Mouse (Mus musculus): ENCODE data around the gene Zic1.

DNA sequence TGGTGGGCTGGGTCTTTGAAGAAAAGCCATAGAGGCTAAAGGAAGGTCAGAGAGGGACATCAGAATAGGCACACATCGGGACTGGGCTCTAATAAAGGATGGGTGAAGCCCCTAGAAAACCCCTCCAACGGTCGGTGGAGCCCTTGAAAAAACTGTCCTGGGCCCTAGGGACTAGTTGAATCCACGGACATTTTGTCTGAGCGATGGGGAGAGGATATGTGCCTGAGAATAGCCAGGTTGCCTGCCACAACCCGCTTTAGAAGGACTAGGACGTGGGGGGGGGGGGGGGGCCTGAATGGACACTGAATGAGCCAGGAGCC, 10.4 kb downstream of the Zic1 start:
- TF ChIP-seq GATA1 (IDR thresholded peaks at IDR 0.05; ENCODE audit: borderline replicate concordance, low read length): no peak
- TF ChIP-seq FLI1 (IDR thresholded peaks at IDR 0.05; ENCODE audit: low read length): no peak

Measured in megakaryocyte, embryonic 14.5 days (primary cell).